Mouse (Mus musculus) midbrain, embryonic 16.5 days (tissue): ENCODE results near the gene Ctnnd2. TPM values are rescaled to one million over a fixed set of nuclear protein-coding genes. Genes with fewer than 3 reads are reported as not detected.

ENCODE experiments used
- ATAC-seq: fragments of 200-750 bp; cut with Nextera tagmentation; 2 replicates; pipeline ENCODE4 v1.8.0; 2017; ENCODE audit warnings: moderate TSS enrichment
- H3K27ac ChIP-seq: fragments of 300-500 bp; sonication (generic); 2 replicates; pipeline ENCODE4 v1.5.1; 2014; ENCODE audit warnings: mild to moderate bottlenecking, low read length, mixed read lengths
- H3K27me3 ChIP-seq: fragments of 300-500 bp; sonication (generic); 2 replicates; pipeline ENCODE4 v1.6.1; 2014; ENCODE audit warnings: low read depth, low read length, mixed read lengths; ENCODE audit not compliant: control insufficient read depth, insufficient read depth
- H3K36me3 ChIP-seq: fragments of 300-500 bp; sonication (generic); 2 replicates; pipeline ENCODE4 v1.6.1; 2014; ENCODE audit warnings: mild to moderate bottlenecking, low read length, moderate library complexity, mixed read lengths; ENCODE audit not compliant: control insufficient read depth, insufficient read depth
- H3K4me1 ChIP-seq: fragments of 300-500 bp; sonication (generic); 2 replicates; pipeline ENCODE4 v1.6.1; 2014; ENCODE audit warnings: mild to moderate bottlenecking, low read length, mixed read lengths; ENCODE audit not compliant: control insufficient read depth, insufficient read depth
- H3K4me2 ChIP-seq: fragments of 300-500 bp; sonication (generic); 2 replicates; pipeline ENCODE4 v1.6.1; 2014; ENCODE audit warnings: mild to moderate bottlenecking, low read length, mixed read lengths
- H3K4me3 ChIP-seq: fragments of 300-500 bp; sonication (generic); 2 replicates; pipeline ENCODE4 v1.5.1; 2014; ENCODE audit warnings: low read depth, mild to moderate bottlenecking, low read length, moderate library complexity, mixed read lengths
- H3K9ac ChIP-seq: fragments of 300-500 bp; sonication (generic); 2 replicates; pipeline ENCODE4 v1.6.1; 2014; ENCODE audit warnings: low read depth, low read length, mixed read lengths
- H3K9me3 ChIP-seq: fragments of 300-500 bp; sonication (generic); replicated peaks from 2 replicates; pipeline ENCODE4 v1.6.1; 2014; ENCODE audit warnings: mild to moderate bottlenecking, low read length, mixed read lengths; ENCODE audit not compliant: control insufficient read depth, poor library complexity, severe bottlenecking
- WGBS: fragments of 180-500 bp; shearing (Covaris S2); extraction: QIAGEN DNeasy Blood & Tissue Kit; methylation state at CpG from one replicate; pipeline ENCODE4 v1.1.7; 2014; 5-methylcytosine and 5-hydroxymethylcytosine counted together
- polyA plus RNA-seq: library from polyadenylated mRNA; unstranded; fragments of >200 nt; fragmentation: Nextera tagmentation; extraction: Ambion mirVana; gene quantifications from 2 replicates; pipeline ENCODE4 v1.2.1, GENCODE M21; 2015

Gene Ctnnd2
- polyA plus RNA-seq, 1 experiment from 2014 or later = 62.8 TPM

DNA sequence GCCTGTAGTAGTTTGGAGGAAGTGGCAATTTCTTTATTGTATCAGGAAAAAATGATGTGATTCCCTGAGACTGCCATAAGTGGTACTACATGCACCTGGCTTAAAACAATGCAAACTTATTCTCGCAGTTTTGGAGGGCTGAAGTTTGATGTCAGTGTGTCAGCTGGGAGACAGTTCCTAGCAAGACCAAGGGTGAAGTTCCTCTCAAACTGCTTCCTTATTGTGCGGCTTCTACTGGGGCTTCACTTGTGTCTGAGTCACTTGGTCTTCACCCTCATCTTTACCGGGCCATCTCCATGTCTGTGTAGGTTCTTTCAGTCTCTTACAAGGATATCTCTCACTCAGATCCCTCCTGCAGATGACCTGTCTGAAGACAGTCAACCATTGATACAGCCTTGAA lies 444.5 kb downstream of the Ctnnd2 start:
- Histone ChIP-seq H3K4me1 (peaks cover 4% of the 10 kb centered on the region; the same call in 1 of the 2 replicates), H3K9ac (no peak overlapping the region), H3K4me3 (no peak overlapping the region), H3K27ac (no peak overlapping the region), H3K4me2 (no peak overlapping the region), H3K27me3 (no peaks in the 10 kb centered on the region), H3K9me3 (no peaks in the 10 kb centered on the region), H3K36me3 (no peaks in the 10 kb centered on the region)
- no peak for ATAC-seq
- 93% methylated on average over 3 of the region's 3 CpGs for WGBS

- ATAC-seq = no peak
- Histone ChIP-seq H3K4me1 (no peaks in the 10 kb centered on the region), H3K4me2 (no peak overlapping the region), H3K9me3 (no peaks in the 10 kb centered on the region), H3K36me3 (no peaks in the 10 kb centered on the region), H3K9ac (no peak overlapping the region), H3K27ac (no peak overlapping the region), H3K27me3 (no peaks in the 10 kb centered on the region), H3K4me3 (no peak overlapping the region)
- WGBS = 57% methylated on average over 2 of the region's 2 CpGs
These were observed 445.5 kb downstream of the Ctnnd2 start for GRCm38 (mm10) chr15:30617932-30618331.

GRCm38 (mm10) chr15:30628524-30628923 lies 456.1 kb downstream of the Ctnnd2 start:
- H3K4me1 ChIP-seq = peaks cover 2% of the 10 kb centered on the region; the same call in 1 of the 2 replicates
- H3K27ac ChIP-seq = no peak overlapping the region
- no peaks in the 10 kb centered on the region for H3K27me3 ChIP-seq
- no peak overlapping the region for H3K4me3 ChIP-seq
- no peak overlapping the region for H3K4me2 ChIP-seq
- WGBS = 34% methylated on average over 3 of the region's 3 CpGs
- H3K9me3 ChIP-seq = no peaks in the 10 kb centered on the region
- no peak for ATAC-seq
- no peak overlapping the region for H3K9ac ChIP-seq
- H3K36me3 ChIP-seq = no peaks in the 10 kb centered on the region

DNA sequence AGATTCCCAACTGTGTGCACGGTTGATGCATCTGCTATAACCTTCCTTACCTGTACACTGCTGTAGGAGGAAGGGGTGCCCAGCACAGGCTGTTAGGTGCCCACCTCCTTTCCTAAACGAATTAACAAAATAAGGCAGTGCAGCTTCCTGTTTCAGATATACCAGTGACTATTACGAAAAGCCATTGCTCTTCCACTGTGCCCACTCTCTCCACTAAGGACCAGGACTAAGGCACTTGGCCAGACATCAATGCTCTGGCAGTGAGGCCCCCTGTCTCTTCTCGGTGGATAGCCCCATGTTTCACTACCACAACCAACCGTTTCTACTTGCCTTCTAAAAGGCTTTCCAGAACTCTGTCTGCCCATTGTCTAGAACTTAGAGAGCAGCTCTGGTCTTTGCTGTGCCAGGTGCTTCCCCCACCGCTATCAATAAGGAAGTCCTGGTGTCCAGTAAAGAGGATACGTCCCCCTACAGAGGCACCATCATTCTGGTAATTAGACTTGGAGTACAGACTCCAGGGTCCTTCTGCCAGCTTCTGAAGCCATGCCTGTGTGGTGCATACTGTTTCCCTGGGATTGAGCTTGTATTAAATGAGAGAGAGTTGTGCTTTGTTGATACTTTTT lies 459.8 kb downstream of the Ctnnd2 start:
- Histone ChIP-seq H3K27ac (no peak overlapping the region), H3K9me3 (no peaks in the 10 kb centered on the region), H3K4me3 (no peak overlapping the region), H3K27me3 (no peaks in the 10 kb centered on the region), H3K4me1 (peaks cover 11% of the 10 kb centered on the region), H3K36me3 (no peaks in the 10 kb centered on the region), H3K9ac (no peak overlapping the region), H3K4me2 (no peak overlapping the region)
- no peak for ATAC-seq
- 74% methylated on average over 7 of the region's 7 CpGs for WGBS

- no peaks in the 10 kb centered on the region for H3K36me3 ChIP-seq
- no peak overlapping the region for H3K4me3 ChIP-seq
- H3K9ac ChIP-seq = no peak overlapping the region
- WGBS = 14% methylated on average over 2 of the region's 2 CpGs
- no peak overlapping the region for H3K4me2 ChIP-seq
- peak; percentile 81 for ATAC-seq
- H3K9me3 ChIP-seq = no peaks in the 10 kb centered on the region
- H3K27me3 ChIP-seq = no peaks in the 10 kb centered on the region
- peaks cover 11% of the 10 kb centered on the region for H3K4me1 ChIP-seq
- H3K27ac ChIP-seq = peak overlapping the region; percentile 66; the same call in 1 of the 2 replicates
These were observed 461.5 kb downstream of the Ctnnd2 start for GRCm38 (mm10) chr15:30633917-30634316.

DNA sequence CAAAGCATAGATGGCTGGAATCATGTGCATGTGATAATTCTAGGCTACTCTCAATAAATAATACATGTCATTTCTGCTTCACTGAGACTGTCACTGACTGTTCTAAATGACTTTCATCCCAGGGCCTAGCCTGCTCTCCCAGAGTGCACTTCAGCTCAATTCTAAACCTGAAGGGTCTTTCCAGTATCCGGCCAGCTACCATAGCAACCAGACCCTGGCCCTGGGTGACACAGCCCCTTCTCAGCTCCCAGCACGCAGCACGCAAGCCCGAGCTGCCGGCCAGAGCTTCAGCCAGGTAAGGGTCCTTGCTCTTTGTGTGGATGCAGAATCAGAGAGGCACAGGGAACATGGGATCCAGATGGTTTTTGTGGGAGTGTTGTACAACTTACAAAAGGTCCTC lies 462.1 kb downstream of the Ctnnd2 start:
- Histone ChIP-seq H3K27ac (peak overlapping the region; percentile 83), H3K4me3 (no peak overlapping the region), H3K4me2 (0 out of 2 replicates have a peak overlapping the region, but pooled peaks have one; percentile 6), H3K4me1 (peaks cover 11% of the 10 kb centered on the region), H3K27me3 (no peaks in the 10 kb centered on the region), H3K9me3 (no peaks in the 10 kb centered on the region), H3K9ac (peak overlapping the region; percentile 40; the same call in 1 of the 2 replicates), H3K36me3 (no peaks in the 10 kb centered on the region)
- 6% methylated on average over 5 of the region's 5 CpGs for WGBS
- peak; percentile 89 for ATAC-seq

- Histone ChIP-seq H3K27me3 (no peaks in the 10 kb centered on the region), H3K27ac (no peak overlapping the region), H3K9ac (no peak overlapping the region), H3K9me3 (no peaks in the 10 kb centered on the region), H3K4me2 (no peak overlapping the region), H3K4me3 (no peak overlapping the region), H3K4me1 (0 out of 2 replicates have a peak, but pooled peaks cover under 1% of the 10 kb centered on the region), H3K36me3 (no peaks in the 10 kb centered on the region; the same call in 1 of the 2 replicates)
- WGBS = 93% methylated on average over 5 of the region's 5 CpGs
- no peak for ATAC-seq
These were observed 468.3 kb downstream of the Ctnnd2 start for GRCm38 (mm10) chr15:30640651-30641050.

DNA sequence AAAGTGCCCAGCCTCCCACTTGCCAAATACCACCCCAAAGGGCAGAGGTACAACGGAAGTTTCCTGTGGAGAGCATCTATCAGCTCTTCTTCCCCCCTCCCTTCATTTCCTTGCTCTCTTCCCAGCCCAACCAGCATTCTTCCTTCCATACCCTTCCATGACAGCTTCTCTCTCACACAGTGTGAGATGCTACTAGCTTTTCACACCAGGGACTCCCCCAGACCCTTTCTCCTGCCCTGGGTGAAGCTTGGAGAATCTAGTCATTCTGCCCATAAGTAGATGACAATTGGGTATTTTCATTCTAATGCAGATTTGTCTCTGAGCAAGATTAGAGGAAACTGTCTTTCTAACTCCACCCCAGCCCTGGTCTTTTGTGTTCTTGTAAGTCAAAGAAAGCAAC lies 473.3 kb downstream of the Ctnnd2 start:
- Histone ChIP-seq H3K27ac (no peak overlapping the region), H3K36me3 (no peaks in the 10 kb centered on the region; the same call in 1 of the 2 replicates), H3K9me3 (no peaks in the 10 kb centered on the region), H3K9ac (no peak overlapping the region), H3K4me3 (no peak overlapping the region), H3K4me1 (peaks cover 15% of the 10 kb centered on the region; the same call in 1 of the 2 replicates), H3K27me3 (no peaks in the 10 kb centered on the region), H3K4me2 (no peak overlapping the region)
- 26% methylated on average over 1 of the region's 1 CpGs for WGBS
- no peak for ATAC-seq
